Mouse (Mus musculus) embryonic facial prominence, embryonic 15.5 days (tissue): ENCODE measurements around the gene Zfp988. TPM values are rescaled to one million over a fixed set of nuclear protein-coding genes. Genes with fewer than 3 reads are reported as not detected.
"Not testable (repeated sequence)": the region's sequence is repeated elsewhere in the genome, so short reads cannot be mapped to it uniquely, and the experiment has no call there.

ENCODE experiments used
- ATAC-seq: fragments of 200-750 bp; cut with Nextera tagmentation; 2 replicates; pipeline ENCODE4 v1.8.0; 2017; ENCODE audit warnings: low read depth, moderate TSS enrichment; ENCODE audit not compliant: insufficient number of reproducible peaks, low FRiP score, low TSS enrichment
- H3K27ac ChIP-seq: fragments of 300-500 bp; sonication (generic); replicated peaks from 2 replicates; pipeline ENCODE4 v1.5.1; 2015; ENCODE audit warnings: mild to moderate bottlenecking, inconsistent platforms
- H3K27me3 ChIP-seq: fragments of 300-500 bp; sonication (generic); 2 replicates; pipeline ENCODE4 v1.6.1; 2015; ENCODE audit warnings: inconsistent platforms
- H3K36me3 ChIP-seq: fragments of 300-500 bp; sonication (generic); 2 replicates; pipeline ENCODE4 v1.6.1; 2015; ENCODE audit warnings: mild to moderate bottlenecking, inconsistent platforms
- H3K4me1 ChIP-seq: fragments of 300-500 bp; sonication (generic); 2 replicates; pipeline ENCODE4 v1.6.1; 2015; ENCODE audit warnings: inconsistent platforms
- H3K4me2 ChIP-seq: fragments of 300-500 bp; sonication (generic); replicated peaks from 2 replicates; pipeline ENCODE4 v1.6.1; 2015; ENCODE audit warnings: mild to moderate bottlenecking, inconsistent platforms
- H3K4me3 ChIP-seq: fragments of 300-500 bp; sonication (generic); replicated peaks from 2 replicates; pipeline ENCODE4 v1.5.1; 2015; ENCODE audit warnings: mild to moderate bottlenecking, inconsistent platforms
- H3K9ac ChIP-seq: fragments of 300-500 bp; sonication (generic); 2 replicates; pipeline ENCODE4 v1.6.1; 2015; ENCODE audit warnings: inconsistent platforms
- H3K9me3 ChIP-seq: fragments of 300-500 bp; sonication (generic); replicated peaks from 2 replicates; pipeline ENCODE4 v1.6.1; 2016; ENCODE audit warnings: inconsistent platforms
- whole genome bisulfite sequencing: fragments of 180-500 bp; shearing (Covaris S2); methylation state at CpG from one replicate; pipeline ENCODE4 v1.1.7; 2015; 5-methylcytosine and 5-hydroxymethylcytosine counted together
- polyA plus RNA-seq: library from polyadenylated mRNA; unstranded; fragments of >200 nt; fragmentation: Nextera tagmentation; extraction: Ambion mirVana; gene quantifications from 2 replicates; pipeline ENCODE4 v1.2.1, GENCODE M21; 2015

The Zfp988 gene
- polyA plus RNA-seq, 1 experiment from 2014 or later, result not detected

DNA sequence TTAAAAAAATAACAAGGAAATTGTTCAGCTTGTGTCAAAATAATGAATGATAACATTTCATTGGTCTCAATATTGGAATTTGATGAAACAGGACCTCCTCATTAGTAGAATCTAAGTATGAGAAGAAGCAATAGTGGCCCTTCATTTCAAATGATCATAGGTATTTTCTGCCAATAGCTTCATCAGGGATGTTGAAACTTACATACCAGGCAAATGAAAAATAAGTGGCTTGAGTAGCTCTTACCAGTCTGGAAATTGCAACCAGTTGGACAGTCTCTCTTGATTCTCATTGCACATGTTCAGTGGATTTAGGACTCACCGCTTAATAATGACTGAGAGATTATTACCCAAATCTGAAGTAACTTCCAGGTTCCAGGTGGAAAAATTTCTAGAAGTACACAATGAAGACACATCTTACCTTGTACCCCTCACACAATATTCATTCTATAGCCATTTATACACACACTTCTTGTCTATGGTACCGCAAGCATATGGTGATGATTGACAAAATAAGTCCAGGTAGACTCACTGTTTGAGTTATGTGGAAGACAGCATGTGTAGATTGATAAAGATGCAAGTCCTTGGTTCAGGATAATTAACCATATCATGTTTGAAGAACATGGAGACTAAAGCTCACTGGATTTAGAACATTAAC is 29.7 kb downstream of the Zfp988 start:
- H3K36me3 ChIP-seq, H3K9ac ChIP-seq, H3K4me2 ChIP-seq, H3K4me3 ChIP-seq, H3K27ac ChIP-seq, H3K4me1 ChIP-seq, H3K27me3 ChIP-seq: not testable (repeated sequence)
- 88% methylated on average over 2 of the region's 2 CpGs for WGBS
- H3K9me3 ChIP-seq, result peaks cover 51% of the 10 kb centered on the region
- peak; percentile 75 for ATAC-seq

DNA sequence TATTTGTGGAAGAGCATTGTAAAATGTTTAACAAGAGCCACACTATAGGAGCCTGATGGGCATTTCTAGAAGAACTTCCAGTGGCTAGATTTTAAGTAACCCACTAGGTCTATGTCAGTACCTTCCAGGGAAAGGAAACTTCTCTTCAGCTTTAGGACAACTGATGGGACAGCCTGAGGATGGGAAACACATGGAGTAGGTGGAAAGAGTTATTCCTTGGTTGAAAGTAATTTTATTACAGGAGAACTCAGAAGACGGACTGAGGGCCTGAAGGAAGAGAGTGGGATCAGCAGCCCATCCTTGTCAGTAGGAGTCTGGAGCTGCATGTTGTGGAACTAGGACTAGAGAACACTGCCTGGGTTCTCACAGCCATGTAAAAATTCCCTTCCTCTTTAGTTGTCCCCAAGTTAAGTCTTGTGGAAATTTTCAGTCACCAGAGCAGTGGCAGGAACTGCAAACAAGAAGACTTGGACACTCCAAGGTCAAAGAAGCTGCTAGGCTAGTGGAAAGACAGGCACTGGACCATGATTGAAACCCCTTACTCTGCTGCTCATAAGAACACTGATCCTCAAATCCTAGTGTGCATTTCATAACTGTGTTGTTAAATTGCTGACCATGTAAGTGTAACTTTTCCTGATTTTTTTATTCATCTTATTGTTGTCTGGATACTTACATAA is 30.4 kb downstream of the Zfp988 start:
- H3K27ac ChIP-seq, H3K36me3 ChIP-seq, H3K4me2 ChIP-seq, H3K9ac ChIP-seq, H3K4me1 ChIP-seq, H3K4me3 ChIP-seq, H3K27me3 ChIP-seq: not testable (repeated sequence)
- WGBS, result 18% methylated on average over 1 of the region's 1 CpGs
- peaks cover 55% of the 10 kb centered on the region for H3K9me3 ChIP-seq
- peak; percentile 71 for ATAC-seq

GRCm38 (mm10) chr4:147336368-147337195 is 31.1 kb downstream of the Zfp988 start:
- H3K4me2 ChIP-seq, H3K9ac ChIP-seq, H3K36me3 ChIP-seq, H3K4me3 ChIP-seq, H3K27ac ChIP-seq, H3K27me3 ChIP-seq, H3K4me1 ChIP-seq: not testable (repeated sequence)
- WGBS, result 64% methylated on average over 6 of the region's 6 CpGs
- peaks cover 57% of the 10 kb centered on the region for H3K9me3 ChIP-seq
- peak; percentile 76 for ATAC-seq

DNA sequence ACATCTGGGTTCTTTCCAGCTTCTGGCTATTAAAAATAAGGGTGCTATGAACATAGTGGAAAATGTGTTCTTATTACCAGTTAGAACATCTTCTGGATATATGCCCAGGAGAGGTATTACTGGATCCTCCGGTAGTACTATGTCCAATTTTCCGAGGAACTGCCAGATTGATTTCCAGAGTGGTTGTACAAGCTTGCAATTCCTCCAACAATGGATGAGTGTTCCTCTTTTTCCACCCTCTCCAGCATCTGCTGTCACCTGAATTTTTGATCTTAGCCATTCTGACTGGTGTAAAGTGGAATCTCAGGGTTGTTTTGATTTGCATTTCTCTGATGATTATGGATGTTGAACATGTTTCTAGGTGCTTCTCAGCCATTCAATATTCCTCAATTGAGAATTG is 32.0 kb downstream of the Zfp988 start:
- not testable (repeated sequence) for H3K27me3 ChIP-seq, H3K9ac ChIP-seq, H3K4me2 ChIP-seq, H3K27ac ChIP-seq, H3K4me1 ChIP-seq, H3K4me3 ChIP-seq, ATAC-seq, H3K36me3 ChIP-seq
- WGBS, result 88% methylated on average over 2 of the region's 2 CpGs
- H3K9me3 ChIP-seq, result peaks cover 57% of the 10 kb centered on the region

GRCm38 (mm10) chr4:147338032-147338610 is 32.6 kb downstream of the Zfp988 start:
- Histone ChIP-seq H3K27ac (no peak overlapping the region), H3K4me1 (no peaks in the 10 kb centered on the region), H3K4me2 (no peak overlapping the region), H3K4me3 (no peak overlapping the region), H3K9ac (no peak overlapping the region), H3K36me3 (no peaks in the 10 kb centered on the region), H3K27me3 (no peaks in the 10 kb centered on the region), H3K9me3 (peaks cover 60% of the 10 kb centered on the region)
- WGBS, result 69% methylated on average over 5 of the region's 5 CpGs
- ATAC-seq, result 0 out of 2 replicates have a peak, but pooled peaks have one; percentile 41

- H3K27ac ChIP-seq, H3K4me1 ChIP-seq, H3K4me2 ChIP-seq, H3K27me3 ChIP-seq, H3K4me3 ChIP-seq, H3K36me3 ChIP-seq, H3K9ac ChIP-seq, ATAC-seq: not testable (repeated sequence)
- 74% methylated on average over 3 of the region's 3 CpGs for whole genome bisulfite sequencing
- H3K9me3 ChIP-seq, result peaks cover 66% of the 10 kb centered on the region
Measured at GRCm38 (mm10) chr4:147338706-147339105, 33.2 kb downstream of the Zfp988 start.

DNA sequence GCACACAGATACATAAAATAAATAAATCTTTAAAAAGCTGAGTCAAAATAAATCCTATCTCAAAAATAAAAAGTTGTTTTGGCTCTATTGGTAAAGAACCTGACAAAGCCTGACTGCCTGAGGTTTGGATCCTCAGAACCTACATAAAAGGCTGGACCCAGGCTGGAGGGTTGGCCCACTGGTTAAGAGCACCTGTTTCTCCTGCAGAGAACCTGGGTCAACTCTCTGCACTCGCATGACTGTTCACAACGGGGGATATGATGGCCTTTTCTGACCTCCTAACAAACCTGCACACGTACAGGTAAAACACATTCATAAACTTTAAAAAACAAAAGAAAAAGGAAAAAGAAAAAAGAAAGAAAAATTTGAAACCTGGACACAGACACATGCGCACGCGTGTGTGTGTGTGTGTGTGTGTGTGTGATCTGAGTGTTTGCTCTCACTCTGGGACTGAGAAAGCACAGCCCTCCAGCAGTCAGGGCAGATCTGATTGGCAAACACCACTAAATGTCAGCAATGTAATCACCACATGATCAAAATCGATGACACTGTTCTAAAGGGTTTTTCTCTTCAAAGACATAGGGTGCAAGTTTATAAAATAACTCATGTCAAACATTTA is 34.2 kb downstream of the Zfp988 start:
- H3K4me2 ChIP-seq, H3K9ac ChIP-seq, ATAC-seq, H3K36me3 ChIP-seq, H3K4me1 ChIP-seq, H3K27ac ChIP-seq, H3K27me3 ChIP-seq, H3K4me3 ChIP-seq: not testable (repeated sequence)
- 71% methylated on average over 7 of the region's 7 CpGs for WGBS
- H3K9me3 ChIP-seq, result peaks cover 62% of the 10 kb centered on the region

GRCm38 (mm10) chr4:147340236-147340635 is 34.8 kb downstream of the Zfp988 start:
- H3K4me2 ChIP-seq, H3K27me3 ChIP-seq, ATAC-seq, H3K27ac ChIP-seq, H3K9ac ChIP-seq, H3K4me3 ChIP-seq, H3K36me3 ChIP-seq, H3K4me1 ChIP-seq: not testable (repeated sequence)
- peaks cover 62% of the 10 kb centered on the region for H3K9me3 ChIP-seq
- 63% methylated on average over 3 of the region's 3 CpGs for WGBS

- H3K27me3 ChIP-seq, H3K9ac ChIP-seq, H3K4me1 ChIP-seq, H3K4me2 ChIP-seq, ATAC-seq, H3K27ac ChIP-seq, H3K36me3 ChIP-seq, H3K4me3 ChIP-seq: not testable (repeated sequence)
- WGBS, result 83% methylated on average over 3 of the region's 3 CpGs
- peaks cover 58% of the 10 kb centered on the region for H3K9me3 ChIP-seq
Measured at GRCm38 (mm10) chr4:147340876-147341275, 35.4 kb downstream of the Zfp988 start.

GRCm38 (mm10) chr4:147343042-147343908 is 37.8 kb downstream of the Zfp988 start:
- not testable (repeated sequence) for H3K27me3 ChIP-seq

More at GRCm38 (mm10) chr4:147343042-147343908, 37.8 kb downstream of the Zfp988 start:
- peak; percentile 88 for ATAC-seq
- H3K9ac ChIP-seq, H3K27ac ChIP-seq, H3K36me3 ChIP-seq, H3K4me3 ChIP-seq, H3K4me2 ChIP-seq, H3K4me1 ChIP-seq: not testable (repeated sequence)
- peaks cover 45% of the 10 kb centered on the region for H3K9me3 ChIP-seq
- 74% methylated on average over 6 of the region's 6 CpGs for WGBS
